22 mouse cellular contexts compared by ENCODE assay signal in the genomic region with DNA sequence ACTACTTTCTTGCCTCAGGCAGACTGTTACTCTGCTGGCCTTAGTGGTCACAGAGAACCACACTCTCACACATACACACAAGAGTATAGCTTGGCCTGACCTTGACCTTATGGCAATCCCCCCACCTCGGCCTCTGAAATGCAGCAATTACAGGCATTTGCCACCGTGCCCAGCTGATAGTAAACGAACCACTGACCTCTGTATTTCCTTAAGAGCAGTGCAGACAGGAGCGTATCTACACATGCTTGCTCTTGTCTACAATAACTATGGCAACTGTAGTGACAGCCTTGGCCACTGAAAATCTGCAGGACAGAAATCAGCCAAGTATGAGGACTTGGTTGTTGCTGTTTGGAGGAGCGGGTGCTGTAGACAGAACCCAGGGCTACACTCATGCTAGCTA.
"Had no signal": no experiment of that assay in that cellular context is flagged by ENCODE, and none has a peak within 500 bp of the region (broad histone marks: within the 10 kb centered on the region; RNA-seq: fewer than 3 reads in every experiment).

No protein-coding gene starts in this region.

- DNase-seq: gastrocnemius, postnatal 14 days; gastrocnemius, postnatal 36 days; heart, adult 18-20 months; heart, postnatal 14 days; kidney, adult 11 months; kidney, adult 2 months; kidney, adult 9 months; kidney, postnatal 14 days; kidney, postnatal 36 days; layer of hippocampus, adult 9-11 months; layer of hippocampus, postnatal 36 days had no signal

- H3K27ac ChIP-seq: heart, embryonic 13.5 days; heart, embryonic 15.5 days; hindbrain, embryonic 13.5 days; hindbrain, embryonic 15.5 days; hindbrain, postnatal 0 days; kidney, embryonic 15.5 days; kidney, postnatal 0 days; limb, embryonic 13.5 days; limb, embryonic 15.5 days; liver, embryonic 12.5 days; liver, embryonic 14.5 days had no signal

- H3K9me3 ChIP-seq: heart, embryonic 13.5 days; heart, embryonic 15.5 days; hindbrain, embryonic 13.5 days; hindbrain, embryonic 15.5 days; kidney, embryonic 15.5 days; limb, embryonic 13.5 days; limb, embryonic 15.5 days; liver, embryonic 12.5 days had no signal

- H3K4me3 ChIP-seq: heart, embryonic 13.5 days; heart, embryonic 15.5 days; hindbrain, embryonic 13.5 days; hindbrain, embryonic 15.5 days; kidney, embryonic 15.5 days; limb, embryonic 13.5 days; limb, embryonic 15.5 days; liver, embryonic 12.5 days had no signal

- H3K4me1 ChIP-seq: heart, embryonic 13.5 days; heart, embryonic 15.5 days; hindbrain, embryonic 13.5 days; hindbrain, embryonic 15.5 days; kidney, embryonic 15.5 days; limb, embryonic 13.5 days; limb, embryonic 15.5 days had no signal

- H3K27me3 ChIP-seq: heart, embryonic 13.5 days; heart, embryonic 15.5 days; hindbrain, embryonic 13.5 days; hindbrain, embryonic 15.5 days; kidney, embryonic 15.5 days; limb, embryonic 13.5 days; limb, embryonic 15.5 days; liver, embryonic 12.5 days had no signal

- H3K36me3 ChIP-seq: heart, embryonic 13.5 days; heart, embryonic 15.5 days; hindbrain, embryonic 13.5 days; hindbrain, embryonic 15.5 days; kidney, embryonic 15.5 days; limb, embryonic 13.5 days; limb, embryonic 15.5 days; liver, embryonic 12.5 days had no signal
